Mouse (Mus musculus): ENCODE results near the gene Acvrl1. TPM values are rescaled to one million over a fixed set of nuclear protein-coding genes. Genes with fewer than 3 reads are reported as not detected.

Gene Acvrl1
- 4.8 and 5.5 TPM in 2 replicates for polyA plus RNA-seq (2014; fragmentation: Nextera tagmentation; extraction: Ambion mirVana)

GRCm38 (mm10) chr15:101128181-101129089 lies at the start of gene Acvrl1:
TSS of gene Acvrl1 (plus strand) at chr15:101128522.
- H3K4me1 ChIP-seq (replicated peaks; ENCODE audit: control insufficient read depth, insufficient read depth, low read length): no peaks in the 10 kb centered on the region; the same call in none of the 2 replicates
- ATAC-seq (ENCODE audit: low FRiP score): no peak
- H3K27ac ChIP-seq (ENCODE audit: low read depth, low read length): no peak within 1 kb of the TSS
- H3K4me2 ChIP-seq (replicated peaks; ENCODE audit: low read depth, low read length): peak within 1 kb of the TSS; percentile 54
- H3K4me3 ChIP-seq (ENCODE audit: low read depth, low read length): peak within 1 kb of the TSS; percentile 24
- DNase-seq (ENCODE audit: low spot score): peak; percentile 43
- no peaks in the 10 kb centered on the region for H3K36me3 ChIP-seq (ENCODE audit: control insufficient read depth, insufficient read depth, low read length)
- H3K9ac ChIP-seq (ENCODE audit: low read depth, low read length): 0 out of 2 replicates have a peak within 1 kb of the TSS, but pooled peaks have one; percentile 44
- WGBS: 4% methylated on average over 46 of the region's 46 CpGs
- H3K27me3 ChIP-seq (ENCODE audit: control insufficient read depth, insufficient read depth, low read length): peaks cover 28% of the 10 kb centered on the region
- H3K9me3 ChIP-seq (ENCODE audit: control insufficient read depth, low read length): no peaks in the 10 kb centered on the region; the same call in 1 of the 2 replicates

- Histone ChIP-seq H3K4me1 (replicated peaks; ENCODE audit: control insufficient read depth, insufficient read depth, low read length) (peaks cover 40% of the 10 kb centered on the region), H3K4me3 (ENCODE audit: low read depth, low read length) (peak overlapping the region; percentile 90), H3K27ac (ENCODE audit: low read depth, low read length) (peak overlapping the region; percentile 99), H3K4me2 (replicated peaks; ENCODE audit: low read depth, low read length) (peak overlapping the region; percentile 83), H3K27me3 (ENCODE audit: control insufficient read depth, insufficient read depth, low read length) (no peaks in the 10 kb centered on the region), H3K36me3 (ENCODE audit: control insufficient read depth, insufficient read depth, low read length) (no peaks in the 10 kb centered on the region), H3K9me3 (ENCODE audit: control insufficient read depth, low read length) (no peaks in the 10 kb centered on the region), H3K9ac (ENCODE audit: low read depth, low read length) (peak overlapping the region; percentile 90)
- ATAC-seq (ENCODE audit: low FRiP score) (peak; percentile 45), DNase-seq (ENCODE audit: low spot score) (peak; percentile 80)
- under 1% methylated on average over 20 of the region's 30 CpGs for WGBS
These were observed 49.6 kb upstream of the Acvrl1 start for GRCm38 (mm10) chr15:101078731-101079156.

GRCm38 (mm10) chr15:101080031-101080520 lies 48.2 kb upstream of the Acvrl1 start:
- Histone ChIP-seq H3K4me3 (ENCODE audit: low read depth, low read length) (no peak overlapping the region), H3K9ac (ENCODE audit: low read depth, low read length) (no peak overlapping the region), H3K36me3 (ENCODE audit: control insufficient read depth, insufficient read depth, low read length) (no peaks in the 10 kb centered on the region), H3K4me1 (replicated peaks; ENCODE audit: control insufficient read depth, insufficient read depth, low read length) (peaks cover 34% of the 10 kb centered on the region), H3K27ac (ENCODE audit: low read depth, low read length) (no peak overlapping the region), H3K4me2 (replicated peaks; ENCODE audit: low read depth, low read length) (no peak overlapping the region), H3K27me3 (ENCODE audit: control insufficient read depth, insufficient read depth, low read length) (no peaks in the 10 kb centered on the region), H3K9me3 (ENCODE audit: control insufficient read depth, low read length) (no peaks in the 10 kb centered on the region)
- 76% methylated on average over 9 of the region's 9 CpGs for WGBS
- DNase-seq (ENCODE audit: low spot score): no peak
- ATAC-seq (ENCODE audit: low FRiP score): no peak

GRCm38 (mm10) chr15:101081035-101081548 lies 47.2 kb upstream of the Acvrl1 start:
- no peaks in the 10 kb centered on the region for H3K27me3 ChIP-seq (ENCODE audit: control insufficient read depth, insufficient read depth, low read length)
- WGBS: 79% methylated on average over 7 of the region's 7 CpGs
- no peaks in the 10 kb centered on the region for H3K9me3 ChIP-seq (ENCODE audit: control insufficient read depth, low read length)
- peaks cover 24% of the 10 kb centered on the region for H3K4me1 ChIP-seq (replicated peaks; ENCODE audit: control insufficient read depth, insufficient read depth, low read length)
- no peak for ATAC-seq (ENCODE audit: low FRiP score)
- H3K9ac ChIP-seq (ENCODE audit: low read depth, low read length): no peak overlapping the region
- no peaks in the 10 kb centered on the region for H3K36me3 ChIP-seq (ENCODE audit: control insufficient read depth, insufficient read depth, low read length)
- no peak overlapping the region for H3K4me2 ChIP-seq (replicated peaks; ENCODE audit: low read depth, low read length)
- no peak for DNase-seq (ENCODE audit: low spot score)
- H3K27ac ChIP-seq (ENCODE audit: low read depth, low read length): no peak overlapping the region
- H3K4me3 ChIP-seq (ENCODE audit: low read depth, low read length): no peak overlapping the region

GRCm38 (mm10) chr15:101082236-101082635 lies 46.1 kb upstream of the Acvrl1 start:
- H3K4me1 ChIP-seq (replicated peaks; ENCODE audit: control insufficient read depth, insufficient read depth, low read length): peaks cover 19% of the 10 kb centered on the region
- H3K4me2 ChIP-seq (replicated peaks; ENCODE audit: low read depth, low read length): no peak overlapping the region
- H3K27me3 ChIP-seq (ENCODE audit: control insufficient read depth, insufficient read depth, low read length): no peaks in the 10 kb centered on the region
- no peak overlapping the region for H3K9ac ChIP-seq (ENCODE audit: low read depth, low read length)
- 47% methylated on average over 4 of the region's 4 CpGs for WGBS
- DNase-seq (ENCODE audit: low spot score) (no peak), ATAC-seq (ENCODE audit: low FRiP score) (no peak)
- H3K9me3 ChIP-seq (ENCODE audit: control insufficient read depth, low read length): no peaks in the 10 kb centered on the region
- H3K4me3 ChIP-seq (ENCODE audit: low read depth, low read length): no peak overlapping the region
- H3K27ac ChIP-seq (ENCODE audit: low read depth, low read length): no peak overlapping the region
- H3K36me3 ChIP-seq (ENCODE audit: control insufficient read depth, insufficient read depth, low read length): no peaks in the 10 kb centered on the region

DNA sequence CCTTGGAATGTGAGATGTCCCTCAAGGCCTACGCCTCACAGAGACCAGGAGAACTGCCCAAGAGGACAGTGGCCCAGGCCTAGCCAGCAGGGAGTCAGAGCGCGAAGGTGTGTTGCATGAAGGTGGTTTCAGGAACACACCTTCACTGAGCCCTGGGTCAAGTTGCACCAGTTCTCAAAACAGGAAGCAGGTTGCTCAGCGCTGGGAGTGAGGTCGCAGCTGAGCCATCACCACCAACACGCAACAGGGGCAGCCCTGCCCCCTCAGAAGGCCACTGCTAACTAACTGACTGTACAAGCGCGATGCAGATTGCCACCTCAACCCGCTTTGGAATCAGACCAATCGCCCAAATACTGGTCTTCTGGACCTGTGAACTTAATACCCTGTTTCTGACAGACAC lies 43.8 kb upstream of the Acvrl1 start:
- peaks cover 12% of the 10 kb centered on the region for H3K4me1 ChIP-seq (replicated peaks; ENCODE audit: control insufficient read depth, insufficient read depth, low read length)
- WGBS: 78% methylated on average over 10 of the region's 10 CpGs
- no peak overlapping the region for H3K9ac ChIP-seq (ENCODE audit: low read depth, low read length)
- no peaks in the 10 kb centered on the region for H3K36me3 ChIP-seq (ENCODE audit: control insufficient read depth, insufficient read depth, low read length)
- H3K9me3 ChIP-seq (ENCODE audit: control insufficient read depth, low read length): no peaks in the 10 kb centered on the region
- no peak overlapping the region for H3K27ac ChIP-seq (ENCODE audit: low read depth, low read length)
- no peak overlapping the region for H3K4me3 ChIP-seq (ENCODE audit: low read depth, low read length)
- ATAC-seq (ENCODE audit: low FRiP score) (no peak), DNase-seq (ENCODE audit: low spot score) (no peak)
- H3K4me2 ChIP-seq (replicated peaks; ENCODE audit: low read depth, low read length): no peak overlapping the region
- no peaks in the 10 kb centered on the region for H3K27me3 ChIP-seq (ENCODE audit: control insufficient read depth, insufficient read depth, low read length)

DNA sequence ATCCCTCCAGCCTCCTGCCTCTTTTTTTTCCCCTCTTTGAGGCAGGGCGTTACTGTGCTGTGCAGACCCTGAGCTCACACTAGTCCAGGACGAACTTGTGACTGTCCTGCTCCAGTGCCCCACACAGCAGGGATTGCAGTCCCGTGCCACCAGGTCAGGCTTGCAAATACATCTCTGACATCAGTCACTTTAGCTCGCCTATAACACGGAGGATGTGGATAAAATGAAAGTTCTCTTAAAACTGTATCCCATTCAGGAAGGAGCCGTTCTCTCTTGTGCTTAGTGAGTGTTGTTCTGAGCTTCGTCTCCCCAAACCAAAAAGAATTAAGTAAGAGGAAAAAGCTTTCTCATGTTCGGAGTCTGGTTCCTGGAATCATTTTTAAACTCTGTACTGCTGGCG lies 41.9 kb upstream of the Acvrl1 start:
- Histone ChIP-seq H3K9me3 (ENCODE audit: control insufficient read depth, low read length) (no peaks in the 10 kb centered on the region), H3K4me2 (replicated peaks; ENCODE audit: low read depth, low read length) (no peak overlapping the region), H3K36me3 (ENCODE audit: control insufficient read depth, insufficient read depth, low read length) (no peaks in the 10 kb centered on the region), H3K4me1 (replicated peaks; ENCODE audit: control insufficient read depth, insufficient read depth, low read length) (peaks cover 3% of the 10 kb centered on the region; the same call in 1 of the 2 replicates), H3K27ac (ENCODE audit: low read depth, low read length) (no peak overlapping the region), H3K4me3 (ENCODE audit: low read depth, low read length) (no peak overlapping the region), H3K9ac (ENCODE audit: low read depth, low read length) (no peak overlapping the region), H3K27me3 (ENCODE audit: control insufficient read depth, insufficient read depth, low read length) (no peaks in the 10 kb centered on the region)
- ATAC-seq (ENCODE audit: low FRiP score) (no peak), DNase-seq (ENCODE audit: low spot score) (no peak)
- 70% methylated on average over 9 of the region's 9 CpGs for WGBS

DNA sequence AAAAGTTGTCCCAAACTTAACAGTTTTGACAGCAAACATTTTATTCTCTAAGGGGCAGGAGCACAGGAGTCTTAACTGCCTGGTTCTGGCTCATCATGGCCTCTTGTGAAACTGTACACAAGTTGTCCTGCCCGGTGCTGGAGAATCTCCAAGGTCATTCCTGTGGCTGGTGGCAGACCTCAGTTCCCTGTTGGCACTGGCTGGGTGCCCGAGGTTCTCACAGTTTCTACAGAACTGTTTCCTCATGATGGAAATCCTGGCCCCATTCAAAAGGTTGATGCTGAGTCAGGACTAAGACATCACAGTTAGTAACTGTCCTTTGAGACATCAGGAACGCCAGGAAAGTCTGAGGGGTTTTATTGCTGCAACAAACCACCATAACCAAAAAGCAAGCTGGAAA lies 41.4 kb upstream of the Acvrl1 start:
- Histone ChIP-seq H3K4me2 (replicated peaks; ENCODE audit: low read depth, low read length) (no peak overlapping the region), H3K9ac (ENCODE audit: low read depth, low read length) (no peak overlapping the region), H3K4me1 (replicated peaks; ENCODE audit: control insufficient read depth, insufficient read depth, low read length) (no peaks in the 10 kb centered on the region; the same call in 1 of the 2 replicates), H3K9me3 (ENCODE audit: control insufficient read depth, low read length) (no peaks in the 10 kb centered on the region), H3K27me3 (ENCODE audit: control insufficient read depth, insufficient read depth, low read length) (no peaks in the 10 kb centered on the region), H3K27ac (ENCODE audit: low read depth, low read length) (no peak overlapping the region), H3K36me3 (ENCODE audit: control insufficient read depth, insufficient read depth, low read length) (no peaks in the 10 kb centered on the region), H3K4me3 (ENCODE audit: low read depth, low read length) (no peak overlapping the region)
- 72% methylated on average over 3 of the region's 3 CpGs for WGBS
- no peak for DNase-seq (ENCODE audit: low spot score)
- ATAC-seq (ENCODE audit: low FRiP score): no peak
